Mouse (Mus musculus) liver, embryonic 11.5 days (tissue): ENCODE results near the gene Alb. TPM values are rescaled to one million over a fixed set of nuclear protein-coding genes. Genes with fewer than 3 reads are reported as not detected.

ENCODE experiments used
- ATAC-seq: fragments of 200-750 bp; cut with Nextera tagmentation; replicated peaks from 2 replicates; pipeline ENCODE4 v1.8.0; 2017; ENCODE audit warnings: moderate number of reproducible peaks, mild to moderate bottlenecking, moderate TSS enrichment, moderate library complexity; ENCODE audit not compliant: low FRiP score
- DNase-seq: peaks from one replicate; pipeline ENCODE4 v3.0.0-alpha.2; 2017; ENCODE audit warnings: low spot score
- H3K27ac ChIP-seq: fragments of 300-500 bp; sonication (generic); 2 replicates; pipeline ENCODE4 v1.5.1; 2014; ENCODE audit warnings: mild to moderate bottlenecking, low read depth, low read length, control low read depth
- H3K27me3 ChIP-seq: fragments of 300-500 bp; sonication (generic); replicated peaks from 2 replicates; pipeline ENCODE4 v1.6.1; 2014; ENCODE audit warnings: low read length, mixed read lengths; ENCODE audit not compliant: control insufficient read depth, insufficient read depth
- H3K36me3 ChIP-seq: fragments of 300-500 bp; sonication (generic); 2 replicates; pipeline ENCODE4 v1.6.1; 2014; ENCODE audit warnings: mild to moderate bottlenecking, low read length, moderate library complexity, mixed read lengths; ENCODE audit not compliant: control insufficient read depth, insufficient read depth
- H3K4me1 ChIP-seq: fragments of 300-500 bp; sonication (generic); replicated peaks from 2 replicates; pipeline ENCODE4 v1.6.1; 2014; ENCODE audit warnings: low read length, mixed read lengths; ENCODE audit not compliant: control insufficient read depth, insufficient read depth
- H3K4me2 ChIP-seq: fragments of 300-500 bp; sonication (generic); 2 replicates; pipeline ENCODE4 v1.6.1; 2014; ENCODE audit warnings: mild to moderate bottlenecking, control low read depth, moderate library complexity
- H3K4me3 ChIP-seq: fragments of 300-500 bp; sonication (generic); 2 replicates; pipeline ENCODE4 v1.5.1; 2014; ENCODE audit warnings: low read depth, low read length, control low read depth
- H3K9ac ChIP-seq: fragments of 300-500 bp; sonication (generic); 2 replicates; pipeline ENCODE4 v1.6.1; 2014; ENCODE audit warnings: low read depth, low read length, control low read depth
- H3K9me3 ChIP-seq: fragments of 300-500 bp; sonication (generic); 2 replicates; pipeline ENCODE4 v1.6.1; 2016; ENCODE audit warnings: low read length, inconsistent platforms, mixed read lengths; ENCODE audit not compliant: control insufficient read depth
- WGBS: fragments of 180-500 bp; shearing (Covaris S2); extraction: QIAGEN DNeasy Blood & Tissue Kit; methylation state at CpG from one replicate; pipeline ENCODE4 v1.1.7; 2014; 5-methylcytosine and 5-hydroxymethylcytosine counted together
- polyA plus RNA-seq: library from polyadenylated mRNA; unstranded; fragments of >200 nt; fragmentation: Nextera tagmentation; extraction: Ambion mirVana; gene quantifications from 2 replicates; pipeline ENCODE4 v1.2.1, GENCODE M21; 2014

Alb gene
- polyA plus RNA-seq, 1 experiment from 2014 or later = 772 TPM

DNA sequence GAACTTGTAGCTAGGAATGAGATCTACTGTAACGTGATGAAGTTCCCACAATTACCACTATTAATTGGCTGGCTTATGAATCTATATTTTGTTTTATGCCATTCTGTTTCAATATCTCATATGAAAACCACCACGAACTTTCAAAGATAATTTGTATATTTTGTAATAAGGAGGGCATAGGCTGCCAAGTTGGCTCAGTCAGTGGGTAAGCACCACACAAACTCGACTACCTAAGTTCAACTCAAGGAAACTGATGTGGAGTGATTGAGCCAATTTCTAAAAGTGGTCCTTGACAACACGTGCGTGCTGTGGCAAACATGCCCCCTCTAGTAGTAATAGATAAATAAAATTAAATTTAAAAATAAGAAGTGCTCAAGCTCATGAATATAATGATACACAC, 41.1 kb downstream of the Alb start:
- no peak for ATAC-seq
- H3K4me2 ChIP-seq = no peak overlapping the region
- no peak for DNase-seq

GRCm38 (mm10) chr5:90504742-90505141, 44.0 kb downstream of the Alb start:
- DNase-seq (no peak), ATAC-seq (no peak)
- Histone ChIP-seq H3K36me3 (no peaks in the 10 kb centered on the region), H3K27me3 (no peaks in the 10 kb centered on the region), H3K27ac (no peak overlapping the region), H3K9ac (no peak overlapping the region), H3K4me3 (no peak overlapping the region), H3K9me3 (no peaks in the 10 kb centered on the region), H3K4me2 (no peak overlapping the region), H3K4me1 (no peaks in the 10 kb centered on the region)
- WGBS = 53% methylated on average over 11 of the region's 11 CpGs

More for the DNA sequence above, 41.1 kb downstream of the Alb start:
- Histone ChIP-seq H3K4me1 (no peaks in the 10 kb centered on the region), H3K4me3 (no peak overlapping the region), H3K9ac (no peak overlapping the region), H3K36me3 (no peaks in the 10 kb centered on the region), H3K27me3 (no peaks in the 10 kb centered on the region), H3K27ac (no peak overlapping the region), H3K9me3 (no peaks in the 10 kb centered on the region)
- WGBS = 79% methylated on average over 5 of the region's 5 CpGs

GRCm38 (mm10) chr5:90506507-90506906, 45.8 kb downstream of the Alb start:
- Histone ChIP-seq H3K36me3 (no peaks in the 10 kb centered on the region), H3K27ac (no peak overlapping the region), H3K27me3 (no peaks in the 10 kb centered on the region), H3K4me2 (no peak overlapping the region), H3K4me3 (no peak overlapping the region), H3K9ac (no peak overlapping the region), H3K9me3 (no peaks in the 10 kb centered on the region), H3K4me1 (no peaks in the 10 kb centered on the region)
- 64% methylated on average over 2 of the region's 2 CpGs for WGBS
- no peak for DNase-seq
- no peak for ATAC-seq

GRCm38 (mm10) chr5:90507411-90507949, 46.8 kb downstream of the Alb start:
- H3K4me2 ChIP-seq = no peak overlapping the region
- H3K27ac ChIP-seq = no peak overlapping the region
- H3K9ac ChIP-seq = no peak overlapping the region
- no peak for ATAC-seq
- H3K4me1 ChIP-seq = no peaks in the 10 kb centered on the region
- H3K36me3 ChIP-seq = no peaks in the 10 kb centered on the region
- WGBS = 56% methylated on average over 13 of the region's 13 CpGs
- H3K27me3 ChIP-seq = no peaks in the 10 kb centered on the region
- H3K4me3 ChIP-seq = no peak overlapping the region
- H3K9me3 ChIP-seq = no peaks in the 10 kb centered on the region
- no peak for DNase-seq

DNA sequence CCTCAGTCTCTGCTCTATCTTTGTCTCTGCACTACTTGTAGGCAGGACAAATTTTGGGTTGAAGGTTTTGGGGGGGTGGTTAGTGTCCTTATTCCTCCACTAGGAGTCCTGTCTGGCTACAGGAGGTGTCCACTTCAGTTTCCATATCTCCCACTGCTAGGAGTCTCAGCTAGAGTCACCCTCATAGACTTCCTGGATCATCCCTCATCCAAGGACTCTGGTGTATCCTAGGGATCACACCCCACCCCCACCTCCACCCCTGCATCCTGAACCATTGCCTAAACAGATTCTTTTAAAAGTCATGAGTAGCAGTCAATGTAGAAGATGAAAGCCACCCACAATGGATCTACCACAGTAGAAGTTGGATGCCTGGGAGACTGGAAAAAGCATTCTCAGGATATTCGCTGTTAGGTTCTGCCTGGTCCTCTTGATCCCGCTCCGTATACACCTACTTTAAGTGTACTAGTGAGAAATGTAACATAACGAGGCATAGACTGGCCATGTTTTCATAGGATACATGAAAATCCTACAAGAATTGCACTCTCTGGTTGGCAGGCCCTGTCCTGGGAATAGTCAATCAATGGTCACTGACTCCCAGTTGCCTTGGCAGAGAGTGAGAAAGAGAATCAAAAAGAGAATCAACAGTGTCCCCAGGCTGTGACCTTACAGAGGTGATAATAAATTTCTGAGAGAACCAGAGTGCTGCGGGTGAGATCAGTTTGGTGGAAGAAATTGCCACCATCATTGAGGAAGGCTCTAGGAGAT, 49.3 kb downstream of the Alb start:
- H3K4me1 ChIP-seq = no peaks in the 10 kb centered on the region
- no peaks in the 10 kb centered on the region for H3K27me3 ChIP-seq
- no peaks in the 10 kb centered on the region for H3K9me3 ChIP-seq
- WGBS = 81% methylated on average over 5 of the region's 5 CpGs
- H3K36me3 ChIP-seq = no peaks in the 10 kb centered on the region
- H3K27ac ChIP-seq = no peak overlapping the region
- H3K4me2 ChIP-seq = no peak overlapping the region
- DNase-seq (no peak), ATAC-seq (peak; percentile 53)
- H3K4me3 ChIP-seq = no peak overlapping the region
- H3K9ac ChIP-seq = no peak overlapping the region

- no peak overlapping the region for H3K4me3 ChIP-seq
- no peak overlapping the region for H3K27ac ChIP-seq
- no peaks in the 10 kb centered on the region for H3K36me3 ChIP-seq
- 73% methylated on average over 6 of the region's 6 CpGs for WGBS
- no peaks in the 10 kb centered on the region for H3K9me3 ChIP-seq
- DNase-seq (no peak), ATAC-seq (no peak)
- no peaks in the 10 kb centered on the region for H3K27me3 ChIP-seq
- H3K9ac ChIP-seq = no peak overlapping the region
- H3K4me1 ChIP-seq = no peaks in the 10 kb centered on the region
- H3K4me2 ChIP-seq = no peak overlapping the region
These were observed 51.7 kb downstream of the Alb start for GRCm38 (mm10) chr5:90512288-90512955.

GRCm38 (mm10) chr5:90515561-90515960, 54.9 kb downstream of the Alb start:
- ATAC-seq (no peak), DNase-seq (no peak)
- H3K4me1 ChIP-seq = no peaks in the 10 kb centered on the region
- WGBS = 85% methylated on average over 6 of the region's 6 CpGs
- H3K9me3 ChIP-seq = no peaks in the 10 kb centered on the region
- H3K27me3 ChIP-seq = no peaks in the 10 kb centered on the region
- H3K4me2 ChIP-seq = no peak overlapping the region
- H3K9ac ChIP-seq = no peak overlapping the region
- H3K27ac ChIP-seq = no peak overlapping the region
- H3K36me3 ChIP-seq = no peaks in the 10 kb centered on the region
- no peak overlapping the region for H3K4me3 ChIP-seq

DNA sequence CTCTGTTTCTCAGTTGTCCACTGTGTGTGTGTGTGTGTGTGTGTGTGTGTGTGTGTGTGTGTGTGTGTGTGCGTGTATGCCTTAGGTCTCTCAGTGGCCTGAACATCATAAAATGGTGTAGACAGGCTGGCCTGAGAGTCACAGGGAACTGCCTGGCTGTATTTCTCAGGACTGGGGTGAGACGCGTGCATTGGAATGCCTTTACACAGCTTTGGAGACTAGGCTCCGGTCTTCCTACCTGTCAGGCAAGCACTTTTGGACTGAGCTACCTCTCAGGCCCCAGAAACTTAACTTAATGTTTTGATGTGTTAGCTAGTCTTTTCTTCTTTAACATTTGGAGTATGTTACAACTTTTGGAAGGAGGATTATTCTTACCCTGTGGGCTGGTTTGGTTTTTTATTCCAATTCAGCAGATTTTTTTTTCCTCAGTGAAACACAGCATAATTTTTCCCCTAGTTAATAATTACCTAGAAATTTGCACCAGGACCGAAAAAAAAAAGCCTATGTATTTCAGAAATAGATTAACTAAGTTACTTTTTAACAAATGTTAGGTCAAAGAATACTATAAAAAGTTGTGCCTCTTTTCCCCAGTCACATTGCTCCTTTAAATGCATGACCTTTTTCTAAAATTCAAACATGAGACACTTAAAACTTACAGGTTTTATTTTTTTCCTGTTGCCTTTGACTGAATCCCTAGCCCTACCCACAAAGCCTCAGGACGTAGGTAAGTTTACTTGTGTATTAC, 57.8 kb downstream of the Alb start, which contains the start of gene Afm:
Gene Afm (plus strand): TSS at position 577 of the 745 bp plus-strand sequence.
- no peak within 1 kb of the TSS for H3K9ac ChIP-seq
- WGBS = 72% methylated on average over 6 of the region's 6 CpGs
- ATAC-seq = 0 out of 2 replicates have a peak, but pooled peaks have one; percentile 20
- H3K4me3 ChIP-seq = no peak within 1 kb of the TSS
- DNase-seq = no peak
- H3K9me3 ChIP-seq = no peaks in the 10 kb centered on the region
- no peak within 1 kb of the TSS for H3K4me2 ChIP-seq
- no peaks in the 10 kb centered on the region for H3K36me3 ChIP-seq
- H3K27me3 ChIP-seq = no peaks in the 10 kb centered on the region
- H3K4me1 ChIP-seq = no peaks in the 10 kb centered on the region
- no peak within 1 kb of the TSS for H3K27ac ChIP-seq
